Mouse (Mus musculus) WW6 (cell line): ENCODE measurements around the gene Slc25a24.

Experiments used
- DNase-seq: peaks from one replicate; pipeline ENCODE4 v3.0.0-alpha.2; 2013; ENCODE audit warnings: low read depth, low spot score

Gene Slc25a24

GRCm38 (mm10) chr3:109169121-109169520 lies 46.2 kb downstream of the Slc25a24 start:
- no peak for DNase-seq

- peak; percentile 7 for DNase-seq
These were observed 48.3 kb downstream of the Slc25a24 start for GRCm38 (mm10) chr3:109171070-109171778.

- no peak for DNase-seq
These were observed 51.4 kb downstream of the Slc25a24 start for GRCm38 (mm10) chr3:109174394-109174793.

- no peak for DNase-seq
These were observed 55.8 kb downstream of the Slc25a24 start for GRCm38 (mm10) chr3:109178705-109179104.

- no peak for DNase-seq
These were observed 56.7 kb downstream of the Slc25a24 start for GRCm38 (mm10) chr3:109179528-109180076.

GRCm38 (mm10) chr3:109196166-109196565 lies 73.2 kb downstream of the Slc25a24 start:
- no peak for DNase-seq

- no peak for DNase-seq
These were observed 76.3 kb downstream of the Slc25a24 start for GRCm38 (mm10) chr3:109199280-109199679.

- DNase-seq: no peak
These were observed 89.4 kb downstream of the Slc25a24 start for GRCm38 (mm10) chr3:109212322-109212721.

GRCm38 (mm10) chr3:109216352-109216751 lies 93.4 kb downstream of the Slc25a24 start:
- no peak for DNase-seq
